Mouse (Mus musculus) erythroid progenitor cell, adult 5-6 weeks (primary cell): ENCODE data around the gene Hist3h2ba. TPM values are rescaled to one million over a fixed set of nuclear protein-coding genes. Genes with fewer than 3 reads are reported as not detected.

ENCODE experiments used
- ATAC-seq: replicated peaks from 2 replicates; pipeline ENCODE4 v1.8.0; 2016; ENCODE audit warnings: moderate number of reproducible peaks, mild to moderate bottlenecking, moderate TSS enrichment, inconsistent platforms; ENCODE audit not compliant: poor library complexity, low FRiP score, severe bottlenecking
- total RNA-seq, 2 experiments: library from RNA; stranded (forward) in 1 of 2; stranded (reverse) in 1 of 2; fragments of 150-400 nt in 1 of 2; fragments of 186-747, 209-891 nt in 1 of 2; gene quantifications; 2 replicates each; pipeline versions ENCODE4 v1.2.3 to v1.2.4; 2015 to 2017; ENCODE audit warnings: low replicate concordance in 2 of 2

Hist3h2ba gene
- total RNA-seq, 2 experiments from 2014 or later = 136 to 290 TPM

GRCm38 (mm10) chr11:58961364-58962177 is 12.9 kb downstream of the Hist3h2ba start:
- no peak for ATAC-seq

GRCm38 (mm10) chr11:58963543-58963942 is 14.8 kb downstream of the Hist3h2ba start:
- ATAC-seq = no peak

GRCm38 (mm10) chr11:58964216-58964615 is 15.5 kb downstream of the Hist3h2ba start:
- ATAC-seq = no peak

GRCm38 (mm10) chr11:58965001-58965760 is 16.5 kb downstream of the Hist3h2ba start:
- no peak for ATAC-seq

- ATAC-seq = peak; percentile 61; the same call in 1 of the 2 replicates
Observed at GRCm38 (mm10) chr11:58967346-58967745, 18.6 kb downstream of the Hist3h2ba start.

- ATAC-seq = no peak
Observed at GRCm38 (mm10) chr11:58968551-58968950, 19.8 kb downstream of the Hist3h2ba start.

GRCm38 (mm10) chr11:58969027-58969426 is 20.3 kb downstream of the Hist3h2ba start:
- ATAC-seq = no peak

- ATAC-seq = no peak
Observed at GRCm38 (mm10) chr11:58969659-58970058, 20.9 kb downstream of the Hist3h2ba start.

- ATAC-seq = no peak
Observed at GRCm38 (mm10) chr11:58970831-58971530, 22.3 kb downstream of the Hist3h2ba start.

GRCm38 (mm10) chr11:58971796-58972195 is 23.1 kb downstream of the Hist3h2ba start:
- ATAC-seq = no peak

- ATAC-seq = no peak
Observed at GRCm38 (mm10) chr11:58974414-58974813, 25.7 kb downstream of the Hist3h2ba start.

- peak; percentile 78 for ATAC-seq
Observed at GRCm38 (mm10) chr11:58977150-58977549, 28.4 kb downstream of the Hist3h2ba start.

GRCm38 (mm10) chr11:58977607-58978026 is 28.9 kb downstream of the Hist3h2ba start:
- ATAC-seq = peak; percentile 27

GRCm38 (mm10) chr11:58978027-58978705 is 29.4 kb downstream of the Hist3h2ba start, which contains the start of gene Trim11:
Gene Trim11, plus strand, starts transcription at chr11:58978093.
- ATAC-seq = peak; percentile 42

- peak; percentile 7; the same call in 1 of the 2 replicates for ATAC-seq
Observed at GRCm38 (mm10) chr11:58978706-58979030, 29.9 kb downstream of the Hist3h2ba start.

GRCm38 (mm10) chr11:58979183-58979582 is 30.5 kb downstream of the Hist3h2ba start:
- ATAC-seq = no peak

GRCm38 (mm10) chr11:58979661-58980060 is 30.9 kb downstream of the Hist3h2ba start:
- no peak for ATAC-seq

- no peak for ATAC-seq
Observed at GRCm38 (mm10) chr11:58980381-58980990, 31.8 kb downstream of the Hist3h2ba start.
